Mouse (Mus musculus) C2C12 (cell line): Measurements from ENCODE around the gene Skap1.

Source experiments
- CTCF ChIP-seq: IDR thresholded peaks from one replicate; pipeline ENCODE4 v1.5.1; 2011; ENCODE audit not compliant: control insufficient read depth, insufficient read depth, insufficient read length
- FOSL1 ChIP-seq: IDR thresholded peaks from one replicate; pipeline ENCODE4 v1.8.0; 2011; ENCODE audit warnings: mild to moderate bottlenecking, low read length; ENCODE audit not compliant: poor library complexity, insufficient read depth, severe bottlenecking
- MAX ChIP-seq: IDR thresholded peaks from one replicate; pipeline ENCODE4 v1.6.1; 2011; ENCODE audit warnings: mild to moderate bottlenecking, control low read depth
- MYOD1 ChIP-seq: IDR thresholded peaks from one replicate; pipeline ENCODE4 v1.6.1; 2011; ENCODE audit warnings: low read depth; ENCODE audit not compliant: control insufficient read depth, insufficient read length
- MYOG ChIP-seq: IDR thresholded peaks from one replicate; pipeline ENCODE4 v1.6.1; 2011; ENCODE audit not compliant: control insufficient read depth, insufficient read length; ENCODE audit errors: extremely low read depth

DNA sequence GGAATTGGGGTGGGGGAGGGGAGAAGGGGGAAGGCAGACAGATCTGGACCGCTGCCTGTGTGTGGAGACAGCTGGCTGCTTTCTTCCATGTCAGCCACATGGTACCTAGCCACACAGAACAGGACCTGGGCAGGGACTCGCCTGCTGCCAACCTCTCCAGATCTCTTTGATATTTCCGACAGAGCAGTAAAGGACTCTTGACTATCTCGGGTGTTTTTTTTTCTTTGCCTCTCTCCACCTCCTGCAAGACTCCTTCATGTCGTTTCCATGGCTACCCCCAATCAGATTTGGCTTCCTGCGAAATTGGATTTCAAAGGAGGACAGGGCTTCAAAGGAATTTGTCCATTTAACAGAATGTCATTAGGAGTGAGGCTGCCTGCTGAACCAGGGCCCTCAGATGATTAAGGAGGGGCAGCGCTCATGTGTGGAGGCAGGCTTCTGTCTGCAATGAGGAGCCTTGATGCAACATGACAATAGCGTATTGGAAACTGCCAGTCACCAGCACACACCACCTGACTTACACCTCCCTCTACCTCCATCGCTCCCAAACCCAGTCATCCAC lies 2.1 kb upstream of the Skap1 start:
- TF ChIP-seq CTCF (no peak), MYOG (no peak), FOSL1 (no peak), MAX (no peak), MYOD1 (no peak)
